Mouse (Mus musculus) MEL (cell line): ENCODE data around the gene Apbb2. TPM values are rescaled to one million over a fixed set of nuclear protein-coding genes. Genes with fewer than 3 reads are reported as not detected.

Experiments
- DNase-seq: peaks from one replicate; pipeline ENCODE4 v3.0.0; 2011; ENCODE audit warnings: low read depth, low spot score
- H3K27ac ChIP-seq: 2 replicates; pipeline ENCODE4 v1.5.1; 2012; ENCODE audit warnings: low read depth, mild to moderate bottlenecking, control low read depth, low read length, moderate library complexity; ENCODE audit not compliant: control insufficient read depth
- H3K27me3 ChIP-seq, 2 experiments: fragments of 150-350 bp in 1 of 2; sonication (generic) in 1 of 2; 2 replicates each; pipeline ENCODE4 v1.6.1; 2012; ENCODE audit warnings: low read length in 2 of 2, mild to moderate bottlenecking in 2 of 2, improper control_type of control experiment in 1 of 2, moderate library complexity in 1 of 2; ENCODE audit not compliant: insufficient read depth in 2 of 2, control insufficient read depth in 1 of 2
- H3K36me3 ChIP-seq, 2 experiments: 2 replicates each; pipeline ENCODE4 v1.6.1; 2012 to 2014; ENCODE audit warnings: low read length in 2 of 2, improper control_type of control experiment in 1 of 2, inconsistent platforms in 1 of 2, mild to moderate bottlenecking in 1 of 2; ENCODE audit not compliant: insufficient read depth in 2 of 2, control insufficient read depth in 1 of 2
- H3K4me1 ChIP-seq, 2 experiments: fragments of 150-350 bp in 1 of 2; sonication (generic) in 1 of 2; 2 replicates each; pipeline ENCODE4 v1.6.1; 2012; ENCODE audit warnings: low read length in 2 of 2, improper control_type of control experiment in 1 of 2, mild to moderate bottlenecking in 1 of 2; ENCODE audit not compliant: insufficient read depth in 2 of 2, control insufficient read depth in 1 of 2
- H3K4me3 ChIP-seq, 2 experiments: fragments of 150-350 bp in 1 of 2; sonication (generic) in 1 of 2; 2 replicates each; pipeline ENCODE4 v1.5.1; 2012; ENCODE audit warnings: low read depth in 2 of 2, low read length in 2 of 2, mild to moderate bottlenecking in 2 of 2, moderate library complexity in 2 of 2, control low read depth in 1 of 2, improper control_type of control experiment in 1 of 2; ENCODE audit not compliant: control insufficient read depth in 1 of 2, insufficient read depth in 1 of 2
- H3K79me2 ChIP-seq: 2 replicates; pipeline ENCODE4 v1.6.1; 2012; ENCODE audit warnings: mild to moderate bottlenecking, low read length, moderate library complexity; ENCODE audit not compliant: control insufficient read depth, poor library complexity, insufficient read depth
- H3K9ac ChIP-seq: 2 replicates; pipeline ENCODE4 v1.6.1; 2012; ENCODE audit warnings: low read depth, mild to moderate bottlenecking, control low read depth, low read length, moderate library complexity; ENCODE audit not compliant: control insufficient read depth, poor library complexity, severe bottlenecking
- H3K9me3 ChIP-seq: fragments of 150-350 bp; sonication (generic); replicated peaks from 2 replicates; pipeline ENCODE4 v1.6.1; 2012; ENCODE audit warnings: mild to moderate bottlenecking, low read length, improper control_type of control experiment, moderate library complexity; ENCODE audit not compliant: insufficient read depth
- CHD2 ChIP-seq: IDR thresholded peaks from 2 replicates; pipeline ENCODE4 v1.6.1; 2011; ENCODE audit warnings: low read length, improper control_type of control experiment
- CTCF ChIP-seq, 3 experiments: IDR thresholded peaks in 2 of 3; conservative IDR thresholded peaks in 1 of 3; 2 replicates each; pipeline ENCODE4 v1.5.1; 2011 to 2012; ENCODE audit warnings: low read length in 3 of 3, low read depth in 2 of 3, mild to moderate bottlenecking in 2 of 3, improper control_type of control experiment in 1 of 3, inconsistent platforms in 1 of 3, mixed read lengths in 1 of 3, moderate library complexity in 1 of 3; ENCODE audit not compliant: control insufficient read depth in 1 of 3, insufficient read depth in 1 of 3, poor library complexity in 1 of 3, severe bottlenecking in 1 of 3
- ELF1 ChIP-seq: IDR thresholded peaks from 2 replicates; pipeline ENCODE4 v1.6.1; 2014; ENCODE audit warnings: low read depth, mild to moderate bottlenecking, inconsistent platforms, low read length, improper control_type of control experiment, moderate library complexity
- GABPA ChIP-seq: IDR thresholded peaks from 2 replicates; pipeline ENCODE4 v1.6.1; 2012; ENCODE audit warnings: low read depth, mild to moderate bottlenecking, inconsistent platforms, low read length, improper control_type of control experiment, moderate library complexity
- GATA1 ChIP-seq: IDR thresholded peaks from 2 replicates; pipeline ENCODE4 v1.6.1; 2011; ENCODE audit warnings: low read depth, low read length, improper control_type of control experiment
- JUND ChIP-seq: IDR thresholded peaks from 2 replicates; pipeline ENCODE4 v1.6.1; 2011; ENCODE audit warnings: low read depth, mild to moderate bottlenecking, improper control_type of control experiment, low read length
- KAT2A ChIP-seq: conservative IDR thresholded peaks from 2 replicates; pipeline ENCODE4 v1.6.1; 2012; ENCODE audit warnings: low read depth, low read length, improper control_type of control experiment, inconsistent platforms
- MYB ChIP-seq: IDR thresholded peaks from 2 replicates; pipeline ENCODE4 v1.6.1; 2011; ENCODE audit warnings: mild to moderate bottlenecking, low read depth, low read length, improper control_type of control experiment
- MYC ChIP-seq: IDR thresholded peaks from 2 replicates; pipeline ENCODE4 v1.6.1; 2011; ENCODE audit warnings: low read depth, mild to moderate bottlenecking, low read length, improper control_type of control experiment, moderate library complexity
- NRF1 ChIP-seq: IDR thresholded peaks from 2 replicates; pipeline ENCODE4 v1.6.1; 2014; ENCODE audit warnings: low read depth, mild to moderate bottlenecking, inconsistent platforms, low read length, improper control_type of control experiment, moderate library complexity; ENCODE audit not compliant: poor library complexity, insufficient read depth, severe bottlenecking
- SIN3A ChIP-seq: IDR thresholded peaks from 2 replicates; pipeline ENCODE4 v1.6.1; 2012; ENCODE audit warnings: low read length, improper control_type of control experiment, inconsistent platforms
- TCF12 ChIP-seq: IDR thresholded peaks from 2 replicates; pipeline ENCODE4 v1.6.1; 2014; ENCODE audit warnings: low read depth, mild to moderate bottlenecking, inconsistent platforms, low read length, improper control_type of control experiment, moderate library complexity
- USF1 ChIP-seq: IDR thresholded peaks from 2 replicates; pipeline ENCODE4 v1.6.1; 2014; ENCODE audit warnings: low read depth, mild to moderate bottlenecking, inconsistent platforms, low read length, improper control_type of control experiment, moderate library complexity
- USF2 ChIP-seq, 2 experiments: IDR thresholded peaks; 2 replicates each; pipeline ENCODE4 v1.6.1; 2011 to 2012; ENCODE audit warnings: improper control_type of control experiment in 2 of 2, low read length in 2 of 2, borderline replicate concordance in 1 of 2, inconsistent platforms in 1 of 2, low read depth in 1 of 2, mild to moderate bottlenecking in 1 of 2; ENCODE audit not compliant: insufficient read depth in 1 of 2
- ZC3H11A ChIP-seq: IDR thresholded peaks from 2 replicates; pipeline ENCODE4 v1.6.1; 2012; ENCODE audit warnings: low read depth, mild to moderate bottlenecking, inconsistent platforms, low read length, improper control_type of control experiment
- polyA plus RNA-seq, 2 experiments: library from polyadenylated mRNA; stranded (reverse) in 1 of 2; unstranded in 1 of 2; fragments of >175 nt in 1 of 2; fragments of >200 nt in 1 of 2; gene quantifications; 2 replicates each; pipeline versions ENCODE4 v1.2.1 to v1.2.4; 2012; ENCODE audit warnings: low replicate concordance in 2 of 2, low read depth in 1 of 2; ENCODE audit not compliant: insufficient read length in 2 of 2, insufficient read depth in 1 of 2, missing spikeins in 1 of 2
- total RNA-seq: library from RNA; depleted of rRNA; stranded (reverse); fragments of 300-350 nt; gene quantifications from 2 replicates; pipeline ENCODE4 v1.2.3, GENCODE M21; 2012

Apbb2 gene
- total and polyA plus RNA-seq, 3 experiments: not detected

GRCm38 (mm10) chr5:66498140-66498539 is 120.4 kb downstream of the Apbb2 start:
- no peaks in the 10 kb centered on the region for H3K27me3 ChIP-seq
- no peaks in the 10 kb centered on the region for H3K4me1 ChIP-seq
- H3K9me3 ChIP-seq: no peaks in the 10 kb centered on the region
- no peaks in the 10 kb centered on the region for H3K36me3 ChIP-seq
- no peak for DNase-seq
- H3K79me2 ChIP-seq: no peaks in the 10 kb centered on the region
- H3K9ac ChIP-seq: no peak overlapping the region
- no peak for TF ChIP-seq GABPA
- TF ChIP-seq MYC: no peak
- no peak for TF ChIP-seq SIN3A
- TF ChIP-seq ELF1: no peak
- TF ChIP-seq TCF12: no peak
- TF ChIP-seq GATA1: no peak
- no peak for TF ChIP-seq CTCF (IDR thresholded peaks at IDR 0.05 in 2 of 3, conservative IDR thresholded peaks at IDR 0.05 in 1 of 3; ENCODE audit: control insufficient read depth in 1 of 3, insufficient read depth in 1 of 3, low read depth in 2 of 3, low read length in 3 of 3, poor library complexity in 1 of 3, severe bottlenecking in 1 of 3)
- no peak for TF ChIP-seq KAT2A
- no peak for TF ChIP-seq USF1
- no peak for TF ChIP-seq MYB
- no peak for TF ChIP-seq JUND
- TF ChIP-seq ZC3H11A: no peak
- TF ChIP-seq USF2 (IDR thresholded peaks at IDR 0.05; ENCODE audit: borderline replicate concordance in 1 of 2, insufficient read depth in 1 of 2, low read depth in 1 of 2, low read length in 2 of 2): no peak
- TF ChIP-seq NRF1: no peak
- no peak overlapping the region for H3K27ac ChIP-seq
- no peak overlapping the region for H3K4me3 ChIP-seq

GRCm38 (mm10) chr5:66497479-66498087 is 121.0 kb downstream of the Apbb2 start:
- no peak overlapping the region for H3K4me3 ChIP-seq
- DNase-seq: no peak

More at GRCm38 (mm10) chr5:66497479-66498087, 121.0 kb downstream of the Apbb2 start:
- H3K9ac ChIP-seq: no peak overlapping the region
- H3K27me3 ChIP-seq: no peaks in the 10 kb centered on the region
- no peaks in the 10 kb centered on the region for H3K79me2 ChIP-seq
- no peaks in the 10 kb centered on the region for H3K36me3 ChIP-seq
- H3K27ac ChIP-seq: no peak overlapping the region
- H3K4me1 ChIP-seq: no peaks in the 10 kb centered on the region
- TF ChIP-seq GATA1 (no peak), TCF12 (no peak), CHD2 (no peak), ZC3H11A (no peak), NRF1 (no peak)
- no peaks in the 10 kb centered on the region for H3K9me3 ChIP-seq
